Mouse (Mus musculus): ENCODE results near the gene Cryl1.

Gene Cryl1

GRCm38 (mm10) chr14:57316662-57317600, 81.4 kb downstream of the Cryl1 start:
- DNase-seq = no peak

GRCm38 (mm10) chr14:57315976-57316375, 82.4 kb downstream of the Cryl1 start:
- DNase-seq = no peak

DNA sequence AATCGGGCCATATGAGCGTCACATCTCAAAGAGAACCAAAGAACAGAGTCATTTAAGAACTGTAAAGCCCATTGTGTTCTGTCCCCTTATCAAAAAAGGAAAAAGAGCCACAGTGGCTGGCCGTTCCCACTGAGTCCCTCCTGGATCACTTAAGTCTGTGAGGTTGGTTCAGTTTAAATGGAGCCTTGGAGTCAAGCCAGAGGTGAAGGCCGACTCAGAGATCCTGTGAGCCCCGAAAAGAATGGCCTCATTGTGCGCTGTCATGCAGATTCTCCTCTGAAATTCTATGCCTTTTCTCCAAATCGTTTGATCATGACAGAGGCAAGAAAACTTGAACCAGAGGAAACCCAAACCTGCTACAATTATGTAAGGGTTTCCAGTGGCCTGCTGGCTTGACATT, 82.8 kb downstream of the Cryl1 start:
- no peak for DNase-seq

- no peak for DNase-seq
These were observed 96.6 kb downstream of the Cryl1 start for GRCm38 (mm10) chr14:57301600-57302230.

- DNase-seq = peak in 1 of 2 experiments; percentile 16
These were observed 97.8 kb downstream of the Cryl1 start for GRCm38 (mm10) chr14:57300530-57300929.

GRCm38 (mm10) chr14:57297672-57298071, 100.7 kb downstream of the Cryl1 start:
- no peak for DNase-seq

- no peak for DNase-seq
These were observed 106.9 kb downstream of the Cryl1 start for GRCm38 (mm10) chr14:57291399-57291942.

DNA sequence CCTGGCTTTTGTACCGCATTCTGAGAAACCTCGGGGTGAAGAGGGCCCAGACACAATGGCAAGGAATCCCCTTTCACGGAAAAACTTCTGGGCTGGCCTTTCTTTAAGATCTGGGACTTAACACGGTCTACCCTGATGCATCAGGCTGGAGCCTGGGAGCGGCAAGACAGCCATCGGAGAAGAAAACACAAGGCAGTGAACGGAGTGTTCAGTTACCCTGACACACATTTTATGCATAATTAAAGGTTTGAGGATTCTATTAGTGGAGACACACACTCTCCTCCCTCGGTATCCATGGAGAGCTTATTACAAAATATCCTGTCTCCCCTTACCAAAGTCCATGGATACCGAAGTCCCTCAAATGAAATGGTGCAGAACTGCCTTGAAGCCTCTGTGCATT, 109.2 kb downstream of the Cryl1 start:
- DNase-seq = no peak

- no peak for DNase-seq
These were observed 114.5 kb downstream of the Cryl1 start for GRCm38 (mm10) chr14:57283816-57284215.

- no peak for DNase-seq
These were observed 115.7 kb downstream of the Cryl1 start for GRCm38 (mm10) chr14:57282591-57282990.

DNA sequence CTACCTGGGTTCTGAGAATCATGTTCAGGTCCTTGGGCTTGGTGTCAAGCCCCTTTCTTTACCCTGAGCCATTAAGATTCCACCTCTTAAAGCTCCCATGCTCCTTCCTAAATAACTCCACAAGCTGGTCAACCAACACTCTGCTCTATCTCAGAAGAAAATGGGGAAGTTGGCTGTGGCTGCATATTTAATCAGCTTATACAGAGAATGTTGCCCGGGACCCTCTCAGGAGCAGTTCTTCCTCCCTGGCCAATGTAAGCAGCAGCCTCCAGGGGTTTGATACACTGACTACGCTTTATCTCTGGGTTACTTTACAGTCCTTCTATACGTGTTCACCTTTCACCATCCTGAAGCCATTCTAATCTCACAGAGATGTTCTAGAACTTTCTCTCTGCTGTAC, 117.5 kb downstream of the Cryl1 start:
- DNase-seq = no peak

- no peak for DNase-seq
These were observed 121.8 kb downstream of the Cryl1 start for GRCm38 (mm10) chr14:57276481-57277012.

GRCm38 (mm10) chr14:57272341-57272740, 126.0 kb downstream of the Cryl1 start:
- no peak for DNase-seq

GRCm38 (mm10) chr14:57271861-57272260, 126.5 kb downstream of the Cryl1 start:
- DNase-seq = no peak

DNA sequence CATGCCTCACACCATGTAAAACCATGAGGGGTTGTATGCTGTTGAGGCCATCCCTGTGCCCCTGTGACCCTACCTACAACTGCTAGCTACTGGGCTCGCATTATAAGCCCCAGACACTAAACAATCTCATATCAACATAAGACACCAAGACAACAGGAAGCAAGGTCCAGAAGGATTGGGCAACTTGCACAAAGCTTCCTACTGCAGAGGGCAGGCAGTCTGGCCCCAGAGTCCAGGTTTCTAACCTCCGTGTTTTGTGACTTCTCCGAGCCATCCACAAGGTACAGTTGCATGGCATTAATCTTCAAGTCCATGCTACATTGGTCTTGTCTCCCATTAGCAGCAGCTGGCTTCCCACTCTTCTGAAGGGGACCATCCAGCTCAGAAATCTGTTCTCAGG, 129.4 kb downstream of the Cryl1 start:
- no peak for DNase-seq

DNA sequence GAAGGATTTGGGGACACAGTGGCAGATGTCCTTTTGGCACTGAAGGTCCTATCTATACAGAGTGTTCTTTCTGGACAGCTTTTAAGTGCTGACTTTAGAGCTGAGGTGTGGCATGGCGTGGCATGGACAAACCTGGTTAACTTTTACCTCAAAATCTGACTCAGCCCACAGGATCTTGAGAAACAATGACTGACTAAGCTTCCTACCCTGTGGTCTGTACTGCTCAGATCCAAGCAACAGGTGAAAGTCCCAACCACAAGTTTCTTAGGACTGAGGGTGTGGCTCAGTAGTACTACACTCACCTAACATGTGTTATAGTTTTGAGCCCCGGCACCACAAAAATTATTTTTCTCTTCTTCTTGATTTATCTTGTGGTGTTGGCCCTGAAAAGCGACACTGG, 130.0 kb downstream of the Cryl1 start:
- no peak for DNase-seq

DNA sequence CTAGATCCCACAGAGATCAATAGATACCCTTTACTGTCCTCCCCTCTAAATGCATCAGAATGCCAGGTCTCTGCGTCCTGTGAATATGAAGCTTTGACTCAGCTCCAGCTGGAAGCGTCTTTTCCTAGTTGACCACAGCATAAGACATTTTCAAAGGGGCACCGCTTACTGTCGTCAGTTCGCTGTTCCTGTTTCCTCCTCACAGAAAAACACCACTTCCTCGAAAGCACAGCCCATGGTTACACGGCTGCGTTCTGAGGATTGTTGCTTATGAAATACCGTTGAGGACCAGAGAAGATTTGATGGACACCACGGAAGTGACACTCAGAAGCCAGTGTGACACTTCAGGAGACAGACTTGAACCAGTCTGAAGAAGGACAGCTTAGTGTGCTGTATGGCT, 134.4 kb downstream of the Cryl1 start:
- DNase-seq = no peak

- no peak for DNase-seq
These were observed 139.0 kb downstream of the Cryl1 start for GRCm38 (mm10) chr14:57259341-57259740.

- DNase-seq = no peak
These were observed 149.7 kb downstream of the Cryl1 start for GRCm38 (mm10) chr14:57248661-57249060.

- DNase-seq = no peak
These were observed 151.8 kb downstream of the Cryl1 start for GRCm38 (mm10) chr14:57246575-57246974.

DNA sequence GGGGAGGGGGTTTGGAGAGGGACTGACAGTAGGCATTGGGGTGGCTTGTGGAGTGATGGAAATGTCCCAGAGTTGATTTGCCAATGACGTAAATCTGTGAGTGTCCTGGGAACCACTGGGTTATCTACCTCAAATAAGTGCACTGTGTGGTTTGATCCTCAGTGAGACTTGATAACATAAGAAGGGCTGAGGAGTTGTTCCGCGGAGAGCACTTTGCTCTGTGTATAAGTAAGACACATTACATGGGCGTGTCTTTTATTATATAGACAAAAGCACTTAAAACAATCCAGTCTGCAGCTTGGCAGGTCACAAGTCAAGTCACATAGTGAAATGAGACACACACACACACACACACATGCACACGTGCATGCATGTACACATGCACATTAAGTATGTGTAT, 155.4 kb downstream of the Cryl1 start:
- DNase-seq = no peak

- DNase-seq = no peak
These were observed 163.1 kb downstream of the Cryl1 start for GRCm38 (mm10) chr14:57235276-57235675.

GRCm38 (mm10) chr14:57234711-57235110, 163.6 kb downstream of the Cryl1 start:
- DNase-seq = no peak

Measured in lung, adult 18-20 months (tissue).